Mouse (Mus musculus): ENCODE results near the gene Nrxn1. TPM values are rescaled to one million over a fixed set of nuclear protein-coding genes. Genes with fewer than 3 reads are reported as not detected.

The Nrxn1 gene
- polyA plus RNA-seq, 2 experiments from 2014 or later, result 0.21 TPM; not detected in 1

DNA sequence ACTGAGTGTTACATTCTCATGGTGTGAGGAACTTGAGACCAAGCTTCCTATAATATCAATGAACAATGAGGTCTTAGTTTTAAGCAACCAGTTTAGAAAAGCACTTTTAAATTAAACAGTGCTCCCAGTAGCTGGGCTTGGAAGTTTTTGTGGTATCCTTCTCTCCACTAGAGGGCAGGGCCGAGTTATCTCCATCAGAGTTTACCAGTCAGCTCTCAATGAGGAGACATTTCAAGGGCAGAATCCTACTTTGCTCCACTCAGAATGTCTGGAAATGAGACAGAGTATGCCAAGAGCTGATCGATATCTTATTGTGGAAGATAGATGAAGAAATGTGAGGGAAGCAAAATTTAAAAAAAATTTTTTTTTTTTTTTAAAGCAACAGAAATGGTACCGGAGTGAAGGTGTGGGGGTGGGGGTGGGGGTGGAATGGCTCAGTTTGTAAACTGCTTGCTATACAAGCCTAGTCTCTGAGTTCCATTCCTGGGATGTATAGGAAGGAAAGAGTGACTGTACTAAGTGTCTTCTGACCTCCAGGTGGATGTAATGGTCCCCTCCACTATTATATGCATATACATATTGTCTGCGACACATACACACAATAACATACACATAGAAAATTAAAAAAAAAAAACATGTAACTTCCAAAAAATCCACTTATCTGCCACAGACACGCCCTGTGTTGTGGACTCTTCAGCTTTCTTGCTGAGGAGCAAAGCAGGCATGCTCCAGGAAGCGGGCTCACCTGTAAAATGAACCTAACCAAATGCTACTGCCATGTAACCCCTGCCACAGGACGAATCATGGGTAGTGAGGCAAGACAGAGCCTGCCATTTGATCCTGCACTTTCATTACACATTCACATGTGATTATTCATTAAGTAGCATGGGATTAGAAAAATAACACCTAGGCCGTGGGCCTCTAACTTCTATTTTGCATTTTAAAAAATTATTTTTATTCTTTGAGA, 283.4 kb downstream of the Nrxn1 start:
- no peak for ATAC-seq

DNA sequence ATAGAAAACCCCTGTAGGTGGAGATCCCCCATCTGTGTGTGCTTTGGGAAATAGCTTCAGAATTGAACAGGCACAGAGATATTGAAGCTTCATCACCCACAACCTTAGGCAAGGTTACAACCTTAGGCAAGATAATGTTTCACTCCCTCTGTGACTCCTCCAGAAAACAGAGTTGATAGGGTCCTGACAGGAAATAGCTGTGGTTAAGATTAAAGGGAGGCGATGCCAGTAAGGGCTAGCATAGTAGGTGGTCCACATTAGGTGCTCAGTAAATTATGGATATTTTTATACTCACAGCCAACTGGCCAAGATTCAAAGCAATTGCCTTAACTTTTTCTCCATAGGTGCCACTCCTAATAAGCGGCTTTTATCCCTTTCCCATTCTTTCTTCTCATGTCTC, 284.6 kb downstream of the Nrxn1 start:
- no peak for ATAC-seq

GRCm38 (mm10) chr17:90807199-90807598, 285.7 kb downstream of the Nrxn1 start:
- no peak for ATAC-seq

- ATAC-seq, result no peak
These were observed 294.2 kb downstream of the Nrxn1 start for GRCm38 (mm10) chr17:90798689-90799088.

DNA sequence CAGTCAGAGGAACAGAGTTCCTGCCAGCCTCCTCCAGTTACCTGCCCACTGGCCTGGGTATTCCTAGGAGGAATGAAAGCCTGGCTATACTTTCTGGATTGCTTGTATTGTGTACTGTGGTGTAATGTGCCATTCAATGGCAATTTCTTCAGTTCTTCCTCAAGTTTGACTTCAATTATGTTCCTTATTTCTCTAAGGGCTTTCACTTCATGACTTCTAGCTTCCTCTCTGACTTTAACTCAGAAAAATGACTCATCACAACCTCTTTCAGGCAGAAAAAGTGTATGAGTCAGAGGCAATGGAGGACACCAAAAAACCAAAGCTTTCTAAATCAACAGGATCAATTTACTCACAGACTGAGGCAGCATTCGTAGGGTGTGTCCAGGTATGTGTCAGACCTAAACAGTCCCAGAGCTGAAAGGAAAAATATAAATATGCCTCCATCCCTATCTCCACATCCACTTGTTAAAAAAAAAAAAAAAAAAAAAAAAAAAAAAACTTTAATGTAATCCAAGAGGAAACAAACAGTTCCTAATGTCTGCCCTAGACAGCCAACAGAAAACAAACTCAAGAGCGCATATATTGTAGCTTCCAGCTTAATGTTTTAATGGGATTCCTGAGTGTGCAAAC, 295.1 kb downstream of the Nrxn1 start:
- ATAC-seq, result no peak

- no peak for ATAC-seq
These were observed 295.9 kb downstream of the Nrxn1 start for GRCm38 (mm10) chr17:90796974-90797373.

- no peak for ATAC-seq
These were observed 304.3 kb downstream of the Nrxn1 start for GRCm38 (mm10) chr17:90788491-90789127.

GRCm38 (mm10) chr17:90788040-90788439, 304.8 kb downstream of the Nrxn1 start:
- no peak for ATAC-seq

- ATAC-seq, result no peak
These were observed 305.6 kb downstream of the Nrxn1 start for GRCm38 (mm10) chr17:90787121-90787788.

DNA sequence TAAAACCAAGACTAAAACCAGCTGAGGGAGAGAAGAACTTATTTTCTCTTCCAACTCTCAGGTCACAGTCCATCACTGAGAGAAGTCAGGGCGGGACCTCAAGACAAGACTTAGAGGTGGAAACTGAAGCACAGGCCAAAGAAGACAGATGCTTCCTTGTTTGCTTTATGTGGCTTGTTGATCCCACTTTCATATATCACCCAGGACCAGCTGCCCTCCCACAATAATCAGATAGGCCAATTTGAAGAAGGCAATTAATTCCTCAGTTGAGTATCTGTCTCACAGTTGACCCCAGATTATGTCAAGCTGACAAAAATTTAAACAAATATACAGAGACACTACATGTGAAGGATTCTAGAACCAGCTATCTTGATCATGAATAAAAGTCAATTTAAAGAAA, 312.4 kb downstream of the Nrxn1 start:
- no peak for ATAC-seq

DNA sequence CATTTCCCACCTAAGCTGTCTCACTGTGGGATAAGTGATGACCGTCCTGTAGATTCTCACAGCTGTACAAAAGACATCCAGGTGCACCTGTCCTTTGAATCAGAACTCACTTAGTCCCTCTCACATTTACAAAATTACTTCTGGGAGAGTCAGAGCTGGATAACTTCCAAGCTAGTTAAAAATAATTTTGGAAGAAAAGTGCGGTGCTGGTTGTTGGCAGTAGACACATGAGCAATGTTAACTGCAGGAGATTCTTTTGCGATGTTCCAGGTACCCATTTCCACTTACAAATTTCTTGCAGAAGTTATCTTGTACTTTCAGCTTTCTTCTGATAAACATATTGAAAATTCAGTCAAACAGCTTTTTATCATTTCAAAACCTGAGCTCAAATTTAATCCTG, 317.5 kb downstream of the Nrxn1 start:
- ATAC-seq, result no peak

GRCm38 (mm10) chr17:90773233-90773632, 319.6 kb downstream of the Nrxn1 start:
- ATAC-seq, result no peak

GRCm38 (mm10) chr17:90768216-90768615, 324.7 kb downstream of the Nrxn1 start:
- ATAC-seq, result no peak

DNA sequence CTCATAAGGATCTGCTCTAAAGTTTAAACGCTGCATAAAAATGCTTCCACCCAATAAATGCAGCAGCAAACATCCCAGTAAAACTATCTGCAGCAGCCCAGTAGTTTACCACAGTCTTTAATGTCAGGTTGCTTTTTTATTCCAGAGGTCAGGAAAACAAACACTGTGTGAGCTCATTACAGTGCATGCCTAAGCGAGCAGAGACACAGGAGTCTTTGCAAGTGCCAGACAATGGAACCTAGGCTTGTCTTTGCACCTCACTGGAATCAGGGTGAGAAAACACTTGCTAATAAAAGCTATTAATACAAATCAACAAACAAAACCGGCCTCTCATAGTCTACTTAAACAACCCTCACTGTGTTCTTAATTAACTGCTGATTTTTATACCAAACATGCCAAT, 365.7 kb downstream of the Nrxn1 start:
- ATAC-seq, result no peak

GRCm38 (mm10) chr17:90704773-90705172, 388.1 kb downstream of the Nrxn1 start:
- no peak for ATAC-seq

GRCm38 (mm10) chr17:90702626-90703025, 390.2 kb downstream of the Nrxn1 start:
- ATAC-seq, result no peak

DNA sequence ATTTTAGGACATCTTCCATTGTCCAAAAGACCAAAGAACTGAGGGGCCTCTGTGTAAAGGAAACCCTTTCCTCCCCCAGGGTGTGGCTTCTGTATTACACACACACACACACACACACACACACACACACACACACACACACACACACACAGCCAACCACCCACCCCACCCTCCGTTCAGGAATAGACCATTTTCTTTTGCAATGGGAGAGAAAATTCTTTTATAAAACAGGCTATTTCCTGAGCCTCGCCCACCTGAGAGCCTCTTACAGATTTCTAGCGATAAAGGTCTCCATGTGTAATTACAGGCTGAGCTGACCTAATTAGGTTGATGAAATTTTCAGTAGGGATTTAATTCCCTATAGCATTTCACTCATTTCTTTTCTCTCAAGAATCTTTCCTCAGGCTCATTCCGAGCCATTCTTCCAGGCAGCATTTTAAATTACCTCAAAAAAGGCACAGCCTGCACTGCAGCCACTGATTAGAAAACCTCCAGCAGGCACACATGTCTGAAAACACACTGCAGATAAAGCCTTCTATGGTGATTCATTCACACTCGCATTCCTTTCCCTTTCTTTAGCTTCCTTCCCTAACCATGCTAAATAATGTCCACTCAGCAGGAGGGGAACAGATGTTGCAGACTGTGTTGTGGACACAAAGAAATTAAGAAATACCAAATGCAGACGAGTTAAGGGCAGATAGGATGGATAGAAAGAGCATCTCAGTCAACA, 396.6 kb downstream of the Nrxn1 start:
- no peak for ATAC-seq

- no peak for ATAC-seq
These were observed 397.7 kb downstream of the Nrxn1 start for GRCm38 (mm10) chr17:90695086-90695584.

DNA sequence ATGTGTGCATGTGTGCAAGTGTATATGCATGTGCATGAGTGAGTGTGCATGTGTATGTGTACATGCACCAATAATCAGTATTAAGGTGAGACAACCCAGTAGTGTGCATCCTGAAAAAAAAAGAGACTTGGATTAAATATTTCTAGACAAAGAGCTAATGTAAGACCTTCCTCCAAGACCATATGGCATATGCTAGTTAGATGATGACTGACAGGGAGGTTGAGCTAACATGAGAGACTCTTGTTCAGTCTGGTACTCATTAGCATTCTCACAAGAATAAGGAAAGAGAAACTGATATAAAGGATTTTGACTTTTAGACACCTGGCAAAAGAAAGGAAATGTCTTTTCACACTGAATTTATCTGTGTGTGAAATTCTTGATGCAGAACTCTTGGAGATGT, 408.7 kb downstream of the Nrxn1 start:
- no peak for ATAC-seq

- no peak for ATAC-seq
These were observed 411.9 kb downstream of the Nrxn1 start for GRCm38 (mm10) chr17:90681019-90681418.

DNA sequence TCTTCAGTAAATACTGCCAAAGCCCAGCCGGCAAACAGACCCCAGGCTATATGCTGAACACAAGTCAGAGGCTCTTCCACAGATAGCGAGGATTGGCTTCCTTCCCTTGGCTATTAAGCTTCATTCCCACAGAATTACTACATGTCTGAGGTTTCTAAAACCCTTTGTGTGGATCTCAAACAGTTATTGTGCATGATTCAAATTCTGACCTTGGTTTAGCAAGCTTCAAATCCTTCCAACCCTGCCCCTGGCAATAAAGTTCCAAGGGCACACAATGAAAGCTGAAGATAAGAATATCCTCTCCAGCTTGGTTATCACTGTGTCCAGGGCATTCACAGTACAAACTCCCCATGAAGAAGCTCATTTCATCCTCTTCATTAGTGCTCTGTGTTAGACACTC, 416.2 kb downstream of the Nrxn1 start:
- ATAC-seq, result no peak

DNA sequence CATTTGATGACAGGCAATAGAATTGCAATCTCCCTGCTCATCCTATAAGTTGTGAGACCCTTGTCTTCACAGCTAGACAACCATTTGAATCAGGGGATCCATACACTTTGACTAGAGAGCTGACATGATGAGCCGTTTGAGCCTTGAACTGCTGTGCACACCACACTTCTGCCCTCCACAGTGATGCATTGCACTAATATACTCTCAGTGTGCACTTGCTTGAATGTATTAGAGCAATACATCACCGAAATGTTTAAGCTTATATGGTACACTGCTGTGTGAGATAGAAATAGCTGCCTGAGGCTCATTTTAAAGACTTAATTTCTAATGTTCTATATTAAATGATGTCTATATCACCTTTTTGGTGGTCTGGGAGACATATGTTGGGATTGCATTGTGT, 430.6 kb downstream of the Nrxn1 start:
- no peak for ATAC-seq
